ENCODE assay signal across 8 mouse cellular contexts in genomic region chr8:20122067-20122925, GRCm38 (mm10).
DNase-seq lines count a peak whose midpoint lies in the region; ATAC-seq and TF ChIP-seq lines count a peak whose summit lies in the region.
"Not testable (repeated sequence)": the region's sequence is repeated elsewhere in the genome, so short reads cannot be mapped to it uniquely, and the experiment has no call there.

No protein-coding gene starts in this region.

- 7% methylated on average over 71 of the region's 72 CpGs for WGBS in heart, embryonic 12.5 days
- 15% methylated on average over 60 of the region's 72 CpGs for WGBS in kidney, postnatal 0 days
- WGBS in liver, embryonic 11.5 days = 6% methylated on average over 60 of the region's 72 CpGs
- 12% methylated on average over 59 of the region's 72 CpGs for WGBS in stomach, embryonic 14.5 days

- H3K4me1 ChIP-seq in heart, embryonic 12.5 days (replicated peaks); kidney, postnatal 0 days (replicated peaks; ENCODE audit: insufficient read depth, low read length); liver, embryonic 11.5 days (replicated peaks; ENCODE audit: control insufficient read depth, insufficient read depth, low read length); stomach, embryonic 14.5 days (ENCODE audit: control insufficient read depth, insufficient read depth, low read length): not testable (repeated sequence)

- peak overlapping the region; percentile 64 for H3K4me3 ChIP-seq in heart, embryonic 12.5 days
- peak overlapping the region; percentile 53 for H3K4me3 ChIP-seq in kidney, postnatal 0 days (replicated peaks; ENCODE audit: low read depth, low read length)
- peak overlapping the region; percentile 63 for H3K4me3 ChIP-seq in liver, embryonic 11.5 days (ENCODE audit: low read depth, low read length)
- H3K4me3 ChIP-seq in stomach, embryonic 14.5 days (ENCODE audit: low read depth, low read length) = peak overlapping the region; percentile 49

- not testable (repeated sequence) for H3K36me3 ChIP-seq in heart, embryonic 12.5 days; kidney, postnatal 0 days (ENCODE audit: insufficient read depth, low read length); liver, embryonic 11.5 days (ENCODE audit: control insufficient read depth, insufficient read depth, low read length); stomach, embryonic 14.5 days (ENCODE audit: control insufficient read depth, insufficient read depth, low read length)

- peak overlapping the region; percentile 67 for H3K27ac ChIP-seq in heart, embryonic 12.5 days (ENCODE audit: poor library complexity, severe bottlenecking)
- peak overlapping the region; percentile 72 for H3K27ac ChIP-seq in kidney, postnatal 0 days
- not testable (repeated sequence) for H3K27ac ChIP-seq in liver, embryonic 11.5 days (ENCODE audit: low read depth, low read length)
- H3K27ac ChIP-seq in stomach, embryonic 14.5 days (ENCODE audit: low read length) = peak overlapping the region; percentile 63

- DNase-seq in CD4-positive helper T cell, adult 2 months (ENCODE audit: low read depth, low spot score) = peak; percentile 95
- DNase-seq in brain, embryonic 18.5 days (ENCODE audit: low read depth, low spot score) = peak; percentile 84
- peak; percentile 96 for DNase-seq in kidney, postnatal 0 days (ENCODE audit: low spot score)
- DNase-seq in liver, embryonic 11.5 days (ENCODE audit: low spot score) = peak; percentile 90
- DNase-seq in naive thymus-derived CD4-positive, alpha-beta T cell, adult 2 months (ENCODE audit: low read depth) = peak; percentile 95

- H3K9me3 ChIP-seq in heart, embryonic 12.5 days (replicated peaks); kidney, postnatal 0 days (replicated peaks; ENCODE audit: low read length); liver, embryonic 11.5 days (ENCODE audit: control insufficient read depth, low read length); stomach, embryonic 14.5 days (ENCODE audit: control insufficient read depth, low read depth, low read length): not testable (repeated sequence)

- H3K4me2 ChIP-seq in heart, embryonic 12.5 days = peak overlapping the region; percentile 51
- peak overlapping the region; percentile 34 for H3K4me2 ChIP-seq in kidney, postnatal 0 days (ENCODE audit: low read length)
- H3K4me2 ChIP-seq in liver, embryonic 11.5 days = peak overlapping the region; percentile 33
- not testable (repeated sequence) for H3K4me2 ChIP-seq in stomach, embryonic 14.5 days (replicated peaks; ENCODE audit: low read depth, low read length)

- peak; percentile 72 for TF ChIP-seq CTCF in kidney, postnatal 0 days (IDR thresholded peaks at IDR 0.05; ENCODE audit: low read depth)

- H3K27me3 ChIP-seq in heart, embryonic 12.5 days (replicated peaks); kidney, postnatal 0 days (ENCODE audit: insufficient read depth, low read length); liver, embryonic 11.5 days (replicated peaks; ENCODE audit: control insufficient read depth, insufficient read depth, low read length); stomach, embryonic 14.5 days (ENCODE audit: control insufficient read depth, insufficient read depth, low read length): not testable (repeated sequence)

- H3K9ac ChIP-seq in heart, embryonic 12.5 days = peak overlapping the region; percentile 90
- peak overlapping the region; percentile 75 for H3K9ac ChIP-seq in kidney, postnatal 0 days (ENCODE audit: low read depth, low read length)
- H3K9ac ChIP-seq in liver, embryonic 11.5 days (ENCODE audit: low read depth, low read length) = peak overlapping the region; percentile 83
- peak overlapping the region; percentile 72 for H3K9ac ChIP-seq in stomach, embryonic 14.5 days (replicated peaks; ENCODE audit: low read depth, low read length)

- peak; percentile 100 for ATAC-seq in erythroid progenitor cell, adult 5-6 weeks (replicated peaks; ENCODE audit: low FRiP score, poor library complexity, severe bottlenecking)
- ATAC-seq in heart, embryonic 12.5 days (ENCODE audit: insufficient number of reproducible peaks, low FRiP score) = peak; percentile 98
- peak; percentile 100 for ATAC-seq in kidney, postnatal 0 days (replicated peaks; ENCODE audit: low FRiP score, low read depth)
- peak; percentile 100 for ATAC-seq in liver, embryonic 11.5 days (replicated peaks; ENCODE audit: low FRiP score)
- peak; percentile 100 for ATAC-seq in stomach, embryonic 14.5 days (ENCODE audit: insufficient number of reproducible peaks, insufficient read depth, low FRiP score, low read depth)
